Mouse (Mus musculus) midbrain, embryonic 11.5 days (tissue): ENCODE data around the gene Frmd4a. TPM values are rescaled to one million over a fixed set of nuclear protein-coding genes. Genes with fewer than 3 reads are reported as not detected.

ENCODE experiments used
- ATAC-seq: fragments of 200-750 bp; cut with Nextera tagmentation; 2 replicates; pipeline ENCODE4 v1.8.0; 2017; ENCODE audit warnings: moderate TSS enrichment, moderate library complexity; ENCODE audit not compliant: low FRiP score
- DNase-seq: peaks from one replicate; pipeline ENCODE4 v3.0.0; 2015; ENCODE audit warnings: low spot score; ENCODE audit errors: missing footprints
- H3K27ac ChIP-seq: fragments of 300-500 bp; sonication (generic); 2 replicates; pipeline ENCODE4 v1.5.1; 2014; ENCODE audit warnings: low read depth, low read length
- H3K27me3 ChIP-seq: fragments of 300-500 bp; sonication (generic); 2 replicates; pipeline ENCODE4 v1.6.1; 2014; ENCODE audit warnings: mild to moderate bottlenecking, low read length, moderate library complexity, mixed read lengths; ENCODE audit not compliant: control insufficient read depth, insufficient read depth
- H3K36me3 ChIP-seq: fragments of 300-500 bp; sonication (generic); 2 replicates; pipeline ENCODE4 v1.6.1; 2014; ENCODE audit warnings: mild to moderate bottlenecking, low read length, moderate library complexity, mixed read lengths; ENCODE audit not compliant: control insufficient read depth, insufficient read depth
- H3K4me1 ChIP-seq: fragments of 300-500 bp; sonication (generic); 2 replicates; pipeline ENCODE4 v1.6.1; 2014; ENCODE audit warnings: low read length; ENCODE audit not compliant: control insufficient read depth, insufficient read depth
- H3K4me2 ChIP-seq: fragments of 300-500 bp; sonication (generic); 2 replicates; pipeline ENCODE4 v1.6.1; 2014; ENCODE audit warnings: mild to moderate bottlenecking, moderate library complexity
- H3K4me3 ChIP-seq: fragments of 300-500 bp; sonication (generic); 2 replicates; pipeline ENCODE4 v1.5.1; 2014; ENCODE audit warnings: low read depth, low read length
- H3K9ac ChIP-seq: fragments of 300-500 bp; sonication (generic); 2 replicates; pipeline ENCODE4 v1.6.1; 2014; ENCODE audit warnings: low read length
- H3K9me3 ChIP-seq: fragments of 300-500 bp; sonication (generic); 2 replicates; pipeline ENCODE4 v1.6.1; 2016; ENCODE audit warnings: low read length; ENCODE audit not compliant: control insufficient read depth
- WGBS: fragments of 180-500 bp; shearing (Covaris S2); extraction: QIAGEN DNeasy Blood & Tissue Kit; methylation state at CpG from one replicate; pipeline ENCODE4 v1.1.7; 2014; 5-methylcytosine and 5-hydroxymethylcytosine counted together
- polyA plus RNA-seq: library from polyadenylated mRNA; unstranded; fragments of >200 nt; fragmentation: Nextera tagmentation; extraction: Ambion mirVana; gene quantifications from 2 replicates; pipeline ENCODE4 v1.2.1, GENCODE M21; 2014

Gene Frmd4a
- polyA plus RNA-seq, 1 experiment from 2014 or later, result 35.2 TPM

GRCm38 (mm10) chr2:4042009-4042408, 24.5 kb downstream of the Frmd4a start:
- H3K9me3 ChIP-seq, result no peaks in the 10 kb centered on the region
- no peak overlapping the region for H3K9ac ChIP-seq
- H3K4me1 ChIP-seq, result peaks cover 15% of the 10 kb centered on the region
- 10% methylated on average over 3 of the region's 3 CpGs for WGBS
- no peak overlapping the region for H3K4me2 ChIP-seq
- ATAC-seq (peak; percentile 95), DNase-seq (peak; percentile 91)
- no peaks in the 10 kb centered on the region for H3K27me3 ChIP-seq
- no peak overlapping the region for H3K27ac ChIP-seq
- H3K4me3 ChIP-seq, result no peak overlapping the region
- H3K36me3 ChIP-seq, result no peaks in the 10 kb centered on the region

DNA sequence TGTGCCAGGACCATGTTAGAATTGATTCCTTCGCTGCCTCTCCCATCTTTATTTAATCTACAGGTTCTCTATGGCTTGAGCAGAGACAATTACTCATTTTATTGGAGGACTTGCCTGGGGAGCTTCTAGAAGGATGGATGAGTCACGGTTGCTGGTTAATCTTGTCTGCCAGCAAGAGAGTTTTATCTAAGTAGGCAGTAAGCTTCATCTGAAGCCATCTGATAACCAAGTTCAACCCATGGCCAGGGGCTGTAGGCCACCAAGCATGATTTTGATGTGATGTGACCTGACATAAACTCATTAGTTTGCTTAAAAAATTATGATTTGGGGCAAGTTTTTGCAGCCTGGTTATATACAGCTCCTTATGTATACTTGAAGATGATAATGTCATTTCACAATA, 38.0 kb downstream of the Frmd4a start:
- H3K4me2 ChIP-seq, result no peak overlapping the region
- no peak overlapping the region for H3K4me3 ChIP-seq
- H3K27me3 ChIP-seq, result no peaks in the 10 kb centered on the region
- no peak for DNase-seq
- H3K36me3 ChIP-seq, result no peaks in the 10 kb centered on the region
- no peak overlapping the region for H3K27ac ChIP-seq
- ATAC-seq, result no peak
- WGBS, result 84% methylated on average over 2 of the region's 2 CpGs
- H3K9ac ChIP-seq, result no peak overlapping the region
- no peaks in the 10 kb centered on the region for H3K4me1 ChIP-seq
- no peaks in the 10 kb centered on the region for H3K9me3 ChIP-seq

- no peaks in the 10 kb centered on the region for H3K9me3 ChIP-seq
- H3K27me3 ChIP-seq, result no peaks in the 10 kb centered on the region
- ATAC-seq, result no peak
- WGBS, result 75% methylated on average over 2 of the region's 2 CpGs
- H3K4me2 ChIP-seq, result no peak overlapping the region
- DNase-seq, result no peak
- no peak overlapping the region for H3K4me3 ChIP-seq
- no peaks in the 10 kb centered on the region for H3K4me1 ChIP-seq
- no peak overlapping the region for H3K9ac ChIP-seq
- no peaks in the 10 kb centered on the region for H3K36me3 ChIP-seq
- no peak overlapping the region for H3K27ac ChIP-seq
Observed at GRCm38 (mm10) chr2:4060675-4061074, 43.2 kb downstream of the Frmd4a start.

GRCm38 (mm10) chr2:4071831-4072230, 54.3 kb downstream of the Frmd4a start:
- WGBS, result 75% methylated on average over 7 of the region's 7 CpGs
- ATAC-seq, result no peak

DNA sequence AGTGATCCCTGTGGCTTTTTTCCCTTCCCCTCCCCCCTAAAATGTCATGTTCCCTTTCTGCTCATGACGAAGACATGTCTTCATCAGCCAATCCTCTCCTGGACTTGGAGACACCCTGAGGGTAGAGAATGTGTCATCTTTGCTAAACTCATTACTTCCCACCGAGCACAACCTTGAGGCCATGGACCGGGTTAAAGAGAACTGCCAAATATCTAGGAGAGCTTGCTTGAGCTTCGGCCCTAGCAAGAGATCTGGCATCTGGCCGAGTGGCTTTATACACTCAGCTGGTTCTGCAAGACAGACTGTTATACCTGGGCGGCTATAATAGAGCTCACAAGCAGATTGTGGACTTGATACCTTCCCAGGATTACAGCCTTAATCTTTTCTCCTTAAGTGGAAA, 66.4 kb downstream of the Frmd4a start:
- DNase-seq (no peak), ATAC-seq (no peak)

More at GRCm38 (mm10) chr2:4071831-4072230, 54.3 kb downstream of the Frmd4a start:
- Histone ChIP-seq H3K9ac (no peak overlapping the region), H3K4me1 (no peaks in the 10 kb centered on the region), H3K36me3 (no peaks in the 10 kb centered on the region), H3K9me3 (no peaks in the 10 kb centered on the region), H3K4me3 (no peak overlapping the region), H3K27me3 (no peaks in the 10 kb centered on the region), H3K27ac (no peak overlapping the region), H3K4me2 (no peak overlapping the region)
- no peak for DNase-seq

DNA sequence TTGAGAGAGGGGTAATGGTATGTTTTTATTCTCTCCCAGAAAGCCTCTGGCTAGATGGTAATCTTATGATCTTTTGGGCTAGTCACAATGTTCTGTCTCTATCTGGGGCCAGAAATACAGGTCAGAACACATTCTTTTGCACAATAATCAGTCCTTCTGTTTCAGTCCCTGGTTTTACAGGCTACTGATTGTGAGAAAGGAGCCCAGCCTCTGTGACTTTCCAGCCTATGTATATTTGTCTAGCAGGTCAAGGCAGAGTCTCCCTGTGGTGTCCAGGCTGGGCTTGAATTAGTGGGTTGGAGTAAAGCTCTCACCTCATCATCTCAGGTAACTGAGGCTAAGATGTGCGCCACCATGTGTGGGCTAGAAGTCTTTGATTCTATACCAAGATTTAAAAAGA, 80.1 kb downstream of the Frmd4a start:
- Histone ChIP-seq H3K27me3 (peaks cover 24% of the 10 kb centered on the region), H3K36me3 (no peaks in the 10 kb centered on the region), H3K4me1 (peaks cover 7% of the 10 kb centered on the region), H3K27ac (no peak overlapping the region), H3K9ac (no peak overlapping the region), H3K4me3 (no peak overlapping the region), H3K9me3 (no peaks in the 10 kb centered on the region), H3K4me2 (no peak overlapping the region)
- 89% methylated on average over 1 of the region's 1 CpGs for WGBS
- DNase-seq (no peak), ATAC-seq (no peak)

More for the DNA sequence above, 66.4 kb downstream of the Frmd4a start:
- 57% methylated on average over 6 of the region's 6 CpGs for WGBS
- Histone ChIP-seq H3K4me3 (no peak overlapping the region), H3K4me2 (no peak overlapping the region), H3K9me3 (no peaks in the 10 kb centered on the region), H3K27me3 (no peaks in the 10 kb centered on the region), H3K4me1 (no peaks in the 10 kb centered on the region), H3K36me3 (no peaks in the 10 kb centered on the region), H3K9ac (no peak overlapping the region), H3K27ac (no peak overlapping the region)

DNA sequence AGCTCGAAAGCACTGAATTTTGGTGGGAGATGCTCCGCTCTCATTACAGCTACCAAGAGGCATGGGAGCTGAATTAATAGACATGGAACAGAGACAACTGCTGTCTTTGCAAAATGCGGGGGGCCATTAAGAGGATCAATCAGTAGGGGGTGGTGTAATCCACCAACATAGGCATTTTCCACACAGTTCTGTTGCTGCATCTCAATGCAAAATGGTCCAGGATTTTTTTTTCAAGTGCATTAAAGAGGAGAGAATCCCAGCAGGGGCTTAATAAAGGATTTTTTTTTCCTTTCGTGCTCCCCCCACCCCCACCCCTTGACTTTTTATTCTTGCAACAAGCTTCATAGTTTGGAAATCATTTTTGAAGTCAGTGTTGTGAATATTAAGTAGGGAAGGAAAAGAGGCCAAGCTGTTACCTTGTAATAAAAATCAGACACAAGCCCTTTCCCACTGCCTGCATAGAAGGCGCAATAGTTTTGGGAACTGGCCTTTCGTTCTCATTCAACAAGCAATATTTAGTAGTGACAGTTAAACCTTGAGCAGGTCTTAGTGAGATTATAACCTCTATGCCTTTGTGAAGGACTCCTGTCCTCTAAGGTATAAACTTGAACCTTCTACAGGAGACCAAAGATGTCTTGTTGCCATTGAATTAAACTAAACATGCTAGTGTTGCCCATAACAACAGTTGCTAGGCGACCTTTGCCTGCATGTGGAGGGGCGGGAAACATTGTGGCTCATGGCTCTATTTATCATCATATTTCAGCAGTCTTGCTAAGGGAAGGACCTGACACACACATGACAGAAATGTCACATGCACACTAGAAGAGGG, 81.6 kb downstream of the Frmd4a start:
- ATAC-seq (peak; percentile 65; the same call in 1 of the 2 replicates), DNase-seq (peak; percentile 93)
- H3K36me3 ChIP-seq, result no peaks in the 10 kb centered on the region
- no peak overlapping the region for H3K4me3 ChIP-seq
- H3K4me2 ChIP-seq, result no peak overlapping the region
- no peak overlapping the region for H3K27ac ChIP-seq
- H3K4me1 ChIP-seq, result peaks cover 7% of the 10 kb centered on the region
- peaks cover 27% of the 10 kb centered on the region for H3K27me3 ChIP-seq
- no peaks in the 10 kb centered on the region for H3K9me3 ChIP-seq
- no peak overlapping the region for H3K9ac ChIP-seq
- WGBS, result 32% methylated on average over 8 of the region's 8 CpGs

GRCm38 (mm10) chr2:4099777-4100104, 82.2 kb downstream of the Frmd4a start:
- Histone ChIP-seq H3K4me2 (no peak overlapping the region), H3K27me3 (peaks cover 27% of the 10 kb centered on the region)

GRCm38 (mm10) chr2:4101370-4101769, 83.9 kb downstream of the Frmd4a start:
- H3K9me3 ChIP-seq, result no peaks in the 10 kb centered on the region
- ATAC-seq (no peak), DNase-seq (no peak)
- peaks cover 27% of the 10 kb centered on the region for H3K27me3 ChIP-seq
- H3K9ac ChIP-seq, result no peak overlapping the region
- 78% methylated on average over 2 of the region's 2 CpGs for WGBS
- no peak overlapping the region for H3K27ac ChIP-seq
- H3K4me2 ChIP-seq, result no peak overlapping the region
- no peak overlapping the region for H3K4me3 ChIP-seq
- H3K36me3 ChIP-seq, result no peaks in the 10 kb centered on the region
- peaks cover 7% of the 10 kb centered on the region for H3K4me1 ChIP-seq

More at GRCm38 (mm10) chr2:4099777-4100104, 82.2 kb downstream of the Frmd4a start:
- H3K36me3 ChIP-seq, result no peaks in the 10 kb centered on the region
- H3K9me3 ChIP-seq, result no peaks in the 10 kb centered on the region
- H3K4me1 ChIP-seq, result peaks cover 7% of the 10 kb centered on the region
- peak; percentile 22; the same call in 1 of the 2 replicates for ATAC-seq
- DNase-seq, result peak; percentile 83
- no peak overlapping the region for H3K9ac ChIP-seq
- H3K4me3 ChIP-seq, result no peak overlapping the region
- H3K27ac ChIP-seq, result no peak overlapping the region
